Mouse (Mus musculus) layer of hippocampus, postnatal 14 days (tissue): ENCODE results near the gene Pitx1. TPM values are rescaled to one million over a fixed set of nuclear protein-coding genes. Genes with fewer than 3 reads are reported as not detected.

Experiments
- DNase-seq, 2 experiments: peaks; one replicate each; pipeline ENCODE4 v3.0.0; 2021 to 2022; ENCODE audit warnings: low spot score in 2 of 2, mixed read lengths in 1 of 2
- total RNA-seq, 2 experiments: library from RNA; stranded (reverse); gene quantifications; 2 replicates each; pipeline ENCODE4 v1.2.3; 2021

Pitx1 gene
- total RNA-seq, 2 experiments from 2014 or later = not detected

GRCm38 (mm10) chr13:55784268-55784667 is 51.7 kb downstream of the Pitx1 start, which contains the start of gene Catsper3:
Gene Catsper3 (plus strand): TSS chr13:55784568.
- DNase-seq = no peak

DNA sequence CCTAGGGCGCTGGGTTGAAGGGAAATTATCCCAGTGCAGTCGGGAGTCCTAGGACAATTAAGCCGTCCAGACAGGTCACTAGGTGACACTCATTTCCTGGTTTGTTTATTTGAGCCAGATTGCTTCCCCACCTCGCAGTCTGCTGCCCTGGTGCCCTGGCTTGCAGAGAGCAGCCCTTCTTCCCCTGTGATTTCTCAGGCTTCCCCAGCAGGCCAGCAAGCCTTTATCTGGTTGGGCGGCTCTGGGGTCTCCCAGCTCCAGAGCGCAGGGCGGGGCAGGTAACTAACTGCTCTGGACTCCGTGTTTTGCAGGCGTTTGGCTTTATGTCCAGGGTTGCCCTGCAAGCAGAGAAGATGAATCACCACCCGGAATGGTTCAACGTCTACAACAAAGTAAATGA is 60.9 kb downstream of the Pitx1 start:
- DNase-seq = no peak

Other genes with a start within 250 kb of the Pitx1 start
- gene B4galt7, start 236.3 kb downstream of the Pitx1 start, total RNA-seq = 10 to 100 TPM; 22.5 to 22.8 TPM
- 10 to 100 TPM; 48.7 TPM for gene Caml, start 213.2 kb downstream of the Pitx1 start, total RNA-seq
- 10 to 100 TPM; 46.0 to 50.8 TPM for gene Ddx46, start 201.2 kb downstream of the Pitx1 start, total RNA-seq
- 10 to 100 TPM; 79.5 to 82.6 TPM for gene B230219D22Rik, start 143.1 kb downstream of the Pitx1 start, total RNA-seq
- gene Txndc15, start 121.5 kb downstream of the Pitx1 start, total RNA-seq = 10 to 100 TPM; 63.3 to 67.4 TPM
- 10 to 100 TPM; 27.2 to 33.4 TPM for gene Pcbd2, start 108.8 kb downstream of the Pitx1 start, total RNA-seq
- under 1 TPM; 0.25 to 0.29 TPM for gene Catsper3, start 51.6 kb downstream of the Pitx1 start, total RNA-seq